Mouse (Mus musculus): ENCODE measurements around the gene Art3. TPM values are rescaled to one million over a fixed set of nuclear protein-coding genes. Genes with fewer than 3 reads are reported as not detected.
A peak's percentile ranks its signal among the peaks of the same experiment; 100 is the strongest.

The Art3 gene
- polyA plus RNA-seq, 1 experiment from 2014 or later = 3.9 TPM

DNA sequence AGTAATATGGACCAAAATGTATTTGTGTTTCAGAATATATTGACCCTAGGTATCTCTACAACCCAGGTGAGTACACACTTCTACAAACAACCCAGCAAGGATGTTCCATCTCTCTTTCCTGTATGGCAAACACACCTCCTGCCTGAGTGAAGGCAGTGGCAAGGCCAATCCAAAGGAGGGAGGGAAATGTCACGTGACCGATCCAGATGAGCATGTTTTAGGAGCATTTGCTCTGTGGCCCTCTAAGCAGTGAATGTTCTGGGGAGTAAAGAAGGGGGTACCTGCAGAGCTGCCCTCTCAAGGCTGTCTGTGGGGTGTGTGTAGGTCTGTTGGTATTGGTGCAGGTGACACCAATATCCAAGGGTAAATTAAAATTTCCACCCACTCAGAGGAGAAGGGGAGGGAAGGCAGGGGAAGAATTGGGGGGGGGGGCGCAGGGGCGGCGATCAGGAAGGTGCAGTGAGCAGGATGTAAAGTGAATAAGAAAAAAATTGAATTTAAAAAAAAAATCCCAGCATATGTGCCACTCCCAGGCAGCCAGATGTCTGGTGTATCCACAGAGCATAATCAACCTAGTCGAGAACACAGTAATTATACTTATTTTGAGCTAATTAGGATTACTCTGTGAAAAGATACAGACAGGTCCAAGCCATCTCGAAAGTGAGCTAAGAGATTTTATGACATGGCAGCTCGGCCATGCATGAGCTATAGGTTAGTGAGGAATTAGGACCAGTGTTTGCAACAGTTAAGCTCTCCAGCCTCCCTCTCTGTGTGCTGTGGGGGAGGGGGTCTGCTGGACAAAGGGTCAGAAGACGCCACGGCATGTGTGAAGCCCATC lies 72.2 kb downstream of the Art3 start:
- Histone ChIP-seq H3K36me3 (no peaks in the 10 kb centered on the region), H3K9ac (no peak overlapping the region), H3K27ac (no peak overlapping the region), H3K27me3 (no peaks in the 10 kb centered on the region), H3K4me3 (replicated peaks) (no peak overlapping the region), H3K4me2 (no peak overlapping the region), H3K9me3 (replicated peaks) (no peaks in the 10 kb centered on the region), H3K4me1 (0 out of 2 replicates have a peak, but pooled peaks cover 2% of the 10 kb centered on the region)
- 47% methylated on average over 10 of the region's 10 CpGs for WGBS
- ATAC-seq (replicated peaks; ENCODE audit: low FRiP score) = no peak

DNA sequence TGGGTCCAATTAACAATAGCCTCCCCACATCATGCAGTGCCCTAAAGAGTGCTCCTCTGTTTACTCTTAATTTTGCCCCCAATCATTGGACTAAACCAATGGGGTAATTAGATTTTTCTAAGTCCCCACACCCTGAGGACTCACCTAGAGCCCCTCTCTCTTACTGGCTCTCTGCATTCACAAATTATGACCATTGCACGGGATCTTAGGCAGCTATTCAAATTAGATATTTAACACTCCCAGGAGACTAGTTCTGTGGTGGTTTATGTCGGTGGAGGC lies 72.7 kb downstream of the Art3 start:
- Histone ChIP-seq H3K27ac (no peak overlapping the region), H3K4me2 (no peak overlapping the region), H3K4me3 (replicated peaks) (no peak overlapping the region), H3K36me3 (no peaks in the 10 kb centered on the region), H3K4me1 (0 out of 2 replicates have a peak, but pooled peaks cover 2% of the 10 kb centered on the region), H3K9ac (no peak overlapping the region), H3K9me3 (replicated peaks) (no peaks in the 10 kb centered on the region), H3K27me3 (no peaks in the 10 kb centered on the region)
- 22% methylated on average over 2 of the region's 2 CpGs for WGBS
- no peak for ATAC-seq (replicated peaks; ENCODE audit: low FRiP score)

DNA sequence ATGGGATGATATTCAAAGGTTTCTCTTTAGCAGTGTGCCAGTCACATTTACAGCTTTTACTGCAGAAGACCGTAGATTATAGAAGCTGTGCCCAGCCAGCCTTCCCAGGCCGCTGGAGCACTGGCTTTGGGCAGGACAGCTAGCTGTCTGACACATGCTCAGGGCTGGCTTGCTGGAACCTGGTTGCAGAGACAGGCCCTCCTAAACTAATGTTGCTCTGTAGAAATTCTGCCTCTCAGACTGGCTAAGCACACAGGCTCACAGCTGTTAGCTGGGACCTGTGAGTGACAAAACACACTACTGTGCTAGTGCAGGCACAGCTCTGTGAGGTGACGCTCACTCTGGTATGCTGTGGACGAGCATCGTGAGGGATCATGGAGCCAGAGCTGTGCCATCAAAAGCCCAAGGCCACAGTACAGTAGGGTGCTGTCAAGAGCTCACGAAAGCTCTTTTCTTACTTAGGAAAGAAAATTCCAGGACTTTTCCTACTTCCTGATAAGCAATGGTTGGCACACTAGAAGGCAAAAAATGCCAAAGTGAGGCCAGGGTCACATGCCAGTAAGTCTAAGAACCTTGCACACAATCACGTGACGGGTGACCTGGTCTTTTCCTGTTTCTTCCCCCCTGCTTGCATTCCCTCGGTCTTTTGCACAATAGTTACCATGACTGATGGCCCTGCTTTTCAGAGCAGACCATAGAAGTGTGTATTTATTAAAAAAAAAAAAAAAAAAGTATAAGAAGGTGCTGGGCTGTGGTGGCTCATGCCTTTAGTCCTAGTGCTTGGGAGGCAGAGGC lies 77.9 kb downstream of the Art3 start:
- 76% methylated on average over 9 of the region's 9 CpGs for WGBS
- no peak overlapping the region for H3K4me2 ChIP-seq
- H3K4me3 ChIP-seq (replicated peaks) = no peak overlapping the region
- H3K9ac ChIP-seq = no peak overlapping the region
- no peak overlapping the region for H3K27ac ChIP-seq
- H3K27me3 ChIP-seq = no peaks in the 10 kb centered on the region
- H3K4me1 ChIP-seq = no peaks in the 10 kb centered on the region
- no peaks in the 10 kb centered on the region for H3K9me3 ChIP-seq (replicated peaks)
- no peak for ATAC-seq (replicated peaks; ENCODE audit: low FRiP score)
- peaks cover 10% of the 10 kb centered on the region for H3K36me3 ChIP-seq

DNA sequence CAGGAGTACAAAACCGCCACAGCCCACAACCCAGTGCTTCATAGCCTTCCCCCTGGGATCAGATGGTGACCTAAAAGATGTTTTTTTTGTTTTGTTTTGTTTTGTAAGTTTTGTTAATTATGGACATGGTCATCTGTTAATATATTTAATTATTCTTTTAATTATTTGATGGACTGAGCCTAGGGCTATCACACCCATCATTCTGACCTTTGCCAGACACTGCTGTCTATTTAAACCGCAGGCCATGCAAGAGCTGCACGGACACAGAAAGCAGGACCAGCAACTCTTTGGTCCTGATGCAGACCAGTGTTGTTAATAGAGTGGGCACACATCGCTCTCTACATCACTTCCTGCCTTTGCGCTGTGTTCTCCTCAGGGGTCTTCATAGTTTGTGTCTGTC lies 78.9 kb downstream of the Art3 start:
- H3K9me3 ChIP-seq (replicated peaks) = no peaks in the 10 kb centered on the region
- no peak overlapping the region for H3K27ac ChIP-seq
- H3K9ac ChIP-seq = no peak overlapping the region
- H3K36me3 ChIP-seq = peaks cover 18% of the 10 kb centered on the region
- no peak overlapping the region for H3K4me3 ChIP-seq (replicated peaks)
- H3K4me2 ChIP-seq = no peak overlapping the region
- WGBS = 89% methylated on average over 5 of the region's 5 CpGs
- ATAC-seq (replicated peaks; ENCODE audit: low FRiP score) = no peak
- H3K4me1 ChIP-seq = no peaks in the 10 kb centered on the region
- no peaks in the 10 kb centered on the region for H3K27me3 ChIP-seq

DNA sequence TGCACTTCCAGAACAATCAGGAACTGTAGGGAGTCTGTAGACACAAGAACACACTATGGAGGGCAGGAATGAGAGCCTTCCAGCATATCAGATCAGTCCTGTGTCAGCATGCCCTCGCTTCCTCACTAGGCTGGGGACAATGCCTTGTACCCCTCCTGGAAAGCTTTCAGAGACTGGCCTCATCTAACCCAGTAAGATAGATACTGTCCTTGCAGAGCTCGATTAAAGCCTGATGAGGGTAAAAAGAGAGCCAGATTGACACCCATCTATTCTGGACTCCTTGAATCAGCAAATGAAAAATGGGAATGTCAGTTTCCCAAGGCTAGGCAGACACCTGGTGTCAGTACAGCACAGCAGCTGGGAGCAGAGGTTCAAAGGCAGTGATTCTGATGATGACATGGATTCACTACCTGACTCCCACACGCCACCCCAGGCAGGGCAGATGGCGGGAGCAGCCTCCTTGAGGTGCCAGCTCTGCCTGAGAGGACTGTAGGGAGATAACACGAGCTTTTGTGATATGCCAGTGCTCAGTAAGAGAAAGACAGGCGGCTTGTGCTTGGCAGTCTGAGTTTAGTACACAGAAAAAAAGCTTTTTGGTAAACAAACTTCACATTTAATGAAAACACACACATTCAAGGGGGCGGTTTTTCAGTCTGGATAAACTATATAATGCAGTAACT lies 80.0 kb downstream of the Art3 start:
- no peak overlapping the region for H3K4me3 ChIP-seq (replicated peaks)
- no peaks in the 10 kb centered on the region for H3K4me1 ChIP-seq
- H3K9me3 ChIP-seq (replicated peaks) = no peaks in the 10 kb centered on the region
- H3K4me2 ChIP-seq = no peak overlapping the region
- H3K27ac ChIP-seq = no peak overlapping the region
- ATAC-seq (replicated peaks; ENCODE audit: low FRiP score) = no peak
- H3K36me3 ChIP-seq = peaks cover 24% of the 10 kb centered on the region
- 52% methylated on average over 7 of the region's 7 CpGs for WGBS
- H3K9ac ChIP-seq = no peak overlapping the region
- no peaks in the 10 kb centered on the region for H3K27me3 ChIP-seq

DNA sequence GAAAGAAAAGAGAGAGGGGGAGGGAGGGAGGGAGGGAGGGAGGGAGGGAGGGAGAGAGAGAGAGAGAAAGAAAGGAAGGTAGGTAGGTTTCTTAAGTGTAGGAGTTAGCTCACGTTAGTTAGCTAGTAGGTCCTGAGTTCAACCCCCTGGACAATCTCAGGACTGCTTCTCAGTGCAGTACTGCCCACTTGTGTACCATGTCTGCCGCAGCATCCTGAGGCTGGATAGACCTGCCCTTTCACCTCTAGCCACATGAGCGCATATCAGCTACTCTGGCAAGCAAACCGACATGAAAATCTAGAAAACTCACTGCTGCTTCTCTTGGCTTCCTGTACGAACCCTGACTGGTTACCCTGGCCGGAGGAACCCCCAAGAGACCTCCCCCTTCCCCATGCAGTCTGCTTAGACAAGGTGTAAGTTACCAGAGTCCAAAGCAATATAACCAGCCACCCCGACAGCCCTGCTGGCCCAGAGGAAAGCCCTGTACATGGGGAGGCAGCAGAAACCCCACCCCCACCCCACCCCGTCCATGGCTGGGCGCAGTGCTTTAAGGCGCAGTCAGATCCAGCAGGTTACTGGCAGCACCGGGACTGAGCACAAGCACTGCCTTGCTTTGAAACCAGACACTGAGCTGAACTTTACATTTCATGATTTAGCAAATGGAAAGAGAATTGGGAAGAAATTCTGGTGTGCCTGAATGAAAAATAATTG lies 81.8 kb downstream of the Art3 start:
- no peak overlapping the region for H3K4me3 ChIP-seq (replicated peaks)
- H3K27me3 ChIP-seq = no peaks in the 10 kb centered on the region
- 79% methylated on average over 11 of the region's 11 CpGs for WGBS
- H3K27ac ChIP-seq = no peak overlapping the region
- no peak overlapping the region for H3K4me2 ChIP-seq
- H3K4me1 ChIP-seq = no peaks in the 10 kb centered on the region
- no peak overlapping the region for H3K9ac ChIP-seq
- ATAC-seq (replicated peaks; ENCODE audit: low FRiP score) = no peak
- no peaks in the 10 kb centered on the region for H3K9me3 ChIP-seq (replicated peaks)
- H3K36me3 ChIP-seq = peaks cover 42% of the 10 kb centered on the region

DNA sequence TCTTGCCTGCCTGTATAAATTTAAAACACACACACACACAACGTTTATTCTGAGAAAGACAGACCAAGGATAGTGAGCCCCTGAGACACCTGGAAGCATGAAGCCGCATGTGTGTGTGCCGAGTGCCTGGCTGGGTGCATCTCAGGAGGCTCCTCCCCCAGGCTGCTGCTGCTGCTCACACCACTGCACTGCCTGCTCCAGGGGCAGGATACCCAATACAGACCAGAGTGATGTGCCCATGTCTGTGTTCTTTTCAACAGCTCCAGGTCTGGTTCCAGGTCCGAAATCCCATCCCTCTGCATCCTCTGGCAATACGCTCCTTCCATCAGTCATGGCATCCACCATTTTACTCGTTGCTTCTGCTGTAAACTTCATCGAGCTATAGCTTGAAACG lies 82.4 kb downstream of the Art3 start:
- no peak for ATAC-seq (replicated peaks; ENCODE audit: low FRiP score)
- Histone ChIP-seq H3K27me3 (no peaks in the 10 kb centered on the region), H3K9ac (no peak overlapping the region), H3K9me3 (replicated peaks) (no peaks in the 10 kb centered on the region), H3K36me3 (peaks cover 45% of the 10 kb centered on the region), H3K4me2 (no peak overlapping the region), H3K4me1 (no peaks in the 10 kb centered on the region), H3K4me3 (replicated peaks) (no peak overlapping the region), H3K27ac (no peak overlapping the region)
- 85% methylated on average over 8 of the region's 8 CpGs for WGBS

DNA sequence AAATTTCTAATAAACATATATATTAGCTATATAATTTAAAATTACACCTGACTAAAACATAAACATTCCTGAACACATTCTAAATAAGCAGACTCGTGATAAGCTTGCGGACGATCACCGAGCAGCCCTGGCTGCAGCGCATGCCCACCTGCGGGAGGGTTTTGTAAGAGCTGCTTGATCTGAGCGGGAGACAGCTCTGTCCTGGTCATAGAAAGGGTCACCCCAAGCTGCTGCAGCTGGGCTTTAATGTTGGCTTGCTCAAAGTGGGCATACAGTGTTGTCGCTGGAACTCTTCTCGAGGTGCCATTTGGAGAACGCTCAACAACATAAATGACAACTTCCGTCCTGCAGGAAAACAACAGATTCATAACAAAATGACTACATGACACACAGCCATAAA lies 92.5 kb downstream of the Art3 start:
- WGBS = 95% methylated on average over 11 of the region's 11 CpGs
- ATAC-seq (replicated peaks; ENCODE audit: low FRiP score) = no peak
- H3K4me1 ChIP-seq = no peaks in the 10 kb centered on the region
- H3K9ac ChIP-seq = no peak overlapping the region
- H3K9me3 ChIP-seq (replicated peaks) = no peaks in the 10 kb centered on the region
- no peaks in the 10 kb centered on the region for H3K27me3 ChIP-seq
- no peak overlapping the region for H3K4me3 ChIP-seq (replicated peaks)
- H3K36me3 ChIP-seq = peaks cover 92% of the 10 kb centered on the region
- no peak overlapping the region for H3K27ac ChIP-seq
- H3K4me2 ChIP-seq = no peak overlapping the region

DNA sequence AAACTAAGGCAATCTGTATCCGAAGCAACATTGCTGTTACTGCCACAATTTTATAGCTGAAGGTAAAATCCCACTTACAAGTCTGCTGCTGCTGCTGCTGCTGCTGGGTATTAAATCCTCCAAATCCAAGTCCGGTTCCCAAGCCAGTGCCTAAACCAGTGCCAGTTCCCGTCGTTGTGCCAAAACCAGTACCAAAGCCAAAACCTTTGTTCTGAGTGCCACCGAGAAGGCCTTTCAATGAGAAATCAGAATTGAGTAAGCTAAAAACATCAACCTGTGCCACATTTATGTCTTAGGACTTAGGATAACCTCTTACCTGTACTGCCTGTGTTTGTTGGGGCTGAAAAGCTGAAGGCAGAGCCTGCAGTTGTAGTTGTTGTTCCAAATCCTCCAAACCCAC lies 99.1 kb downstream of the Art3 start:
- no peak overlapping the region for H3K27ac ChIP-seq
- H3K9ac ChIP-seq = no peak overlapping the region
- no peak overlapping the region for H3K4me3 ChIP-seq (replicated peaks)
- H3K9me3 ChIP-seq (replicated peaks) = no peaks in the 10 kb centered on the region
- peaks cover 9% of the 10 kb centered on the region for H3K4me1 ChIP-seq
- no peaks in the 10 kb centered on the region for H3K27me3 ChIP-seq
- 91% methylated on average over 5 of the region's 5 CpGs for WGBS
- ATAC-seq (replicated peaks; ENCODE audit: low FRiP score) = no peak
- peaks cover 42% of the 10 kb centered on the region for H3K36me3 ChIP-seq
- no peak overlapping the region for H3K4me2 ChIP-seq

DNA sequence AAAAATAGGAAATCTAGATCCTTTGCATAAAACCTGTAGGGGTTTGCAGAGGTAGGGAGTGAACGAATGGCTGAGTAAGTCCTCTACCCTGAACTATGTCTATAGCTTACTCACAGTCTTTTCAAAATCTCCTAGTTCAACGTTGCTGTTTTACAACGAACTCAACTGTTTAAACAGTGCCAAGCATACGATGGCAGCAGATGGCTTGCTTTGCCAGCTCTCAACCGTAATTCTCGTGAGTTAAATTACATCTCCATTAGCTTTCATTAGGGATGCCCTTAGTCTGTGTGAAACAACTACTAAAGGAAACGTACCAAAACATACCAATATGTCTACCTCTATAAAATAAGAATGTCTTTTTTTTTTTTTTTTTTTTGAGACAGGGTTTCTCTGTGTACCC lies 100.0 kb downstream of the Art3 start:
- ATAC-seq (replicated peaks; ENCODE audit: low FRiP score) = no peak
- Histone ChIP-seq H3K36me3 (peaks cover 37% of the 10 kb centered on the region), H3K27ac (no peak overlapping the region), H3K4me3 (replicated peaks) (no peak overlapping the region), H3K9ac (no peak overlapping the region), H3K27me3 (no peaks in the 10 kb centered on the region), H3K9me3 (replicated peaks) (no peaks in the 10 kb centered on the region), H3K4me1 (peaks cover 9% of the 10 kb centered on the region), H3K4me2 (no peak overlapping the region)
- WGBS = 84% methylated on average over 7 of the region's 7 CpGs

DNA sequence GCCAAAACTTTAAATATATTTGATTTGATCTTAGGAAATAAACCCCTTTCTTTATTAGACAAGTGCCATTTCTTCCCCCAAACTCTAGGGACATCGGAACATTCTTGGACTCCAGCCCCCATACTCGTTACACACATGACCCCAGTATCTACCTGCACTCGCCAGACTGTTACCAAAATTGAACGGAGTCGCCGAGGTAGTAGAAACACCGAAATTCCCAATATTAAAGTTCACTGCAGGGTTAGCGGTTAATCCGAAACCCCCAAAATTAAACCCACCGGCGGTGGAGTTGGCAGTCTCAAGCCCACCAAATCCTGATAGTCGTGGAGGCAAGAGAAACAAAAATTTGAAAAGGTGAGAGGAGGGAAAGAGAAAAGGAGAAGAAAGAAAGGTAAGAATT lies 102.4 kb downstream of the Art3 start:
- Histone ChIP-seq H3K4me2 (peak overlapping the region; percentile 84), H3K4me3 (replicated peaks) (peak overlapping the region; percentile 86), H3K27ac (no peak overlapping the region), H3K9me3 (replicated peaks) (no peaks in the 10 kb centered on the region), H3K9ac (peak overlapping the region; percentile 90), H3K4me1 (peaks cover 9% of the 10 kb centered on the region), H3K27me3 (no peaks in the 10 kb centered on the region), H3K36me3 (peaks cover 13% of the 10 kb centered on the region)
- no peak for ATAC-seq (replicated peaks; ENCODE audit: low FRiP score)
- WGBS = under 1% methylated on average over 12 of the region's 12 CpGs

DNA sequence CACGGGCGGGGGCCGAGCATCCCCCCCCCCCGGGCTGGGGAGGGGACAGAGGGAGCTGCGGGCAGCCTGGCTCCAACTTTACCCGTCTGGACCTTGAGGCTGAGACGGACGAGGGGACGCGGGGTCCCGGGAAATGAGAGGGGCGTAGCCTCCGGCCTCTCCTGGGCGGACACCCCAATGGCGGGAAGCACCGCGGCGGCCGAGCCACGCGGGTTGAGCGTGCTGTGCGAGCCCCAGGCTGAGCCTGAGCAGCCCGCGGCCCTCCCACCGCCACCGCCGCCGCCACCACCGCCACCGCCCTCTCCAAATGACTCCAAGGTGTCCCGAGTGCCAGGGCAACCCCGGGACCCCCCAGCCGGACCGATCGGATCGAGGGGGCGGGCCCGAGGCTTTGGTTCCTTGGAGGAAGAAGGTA lies 103.0 kb downstream of the Art3 start:
- Histone ChIP-seq H3K4me2 (peak overlapping the region; percentile 84), H3K4me3 (replicated peaks) (peak overlapping the region; percentile 86), H3K9ac (peak overlapping the region; percentile 90), H3K36me3 (peaks cover 8% of the 10 kb centered on the region), H3K4me1 (peaks cover 9% of the 10 kb centered on the region), H3K27ac (peak overlapping the region; percentile 87), H3K27me3 (no peaks in the 10 kb centered on the region), H3K9me3 (replicated peaks) (no peaks in the 10 kb centered on the region)
- ATAC-seq (replicated peaks; ENCODE audit: low FRiP score) = peak; percentile 88
- WGBS = under 1% methylated on average over 38 of the region's 39 CpGs

Data from kidney, embryonic 15.5 days (tissue).